Mouse (Mus musculus) limb, embryonic 12.5 days (tissue): Measurements from ENCODE around the gene B3galnt2. TPM values are rescaled to one million over a fixed set of nuclear protein-coding genes. Genes with fewer than 3 reads are reported as not detected.
"Not testable (repeated sequence)": the region's sequence is repeated elsewhere in the genome, so short reads cannot be mapped to it uniquely, and the experiment has no call there.

Experiments used
- ATAC-seq: fragments of 200-750 bp; cut with Nextera tagmentation; 2 replicates; pipeline ENCODE4 v1.8.0; 2017; ENCODE audit warnings: low read depth, moderate TSS enrichment; ENCODE audit not compliant: insufficient number of reproducible peaks, insufficient read depth, low FRiP score, low TSS enrichment
- H3K27ac ChIP-seq: fragments of 300-500 bp; sonication (generic); 2 replicates; pipeline ENCODE4 v1.5.1; 2016; ENCODE audit warnings: mild to moderate bottlenecking, moderate library complexity
- H3K27me3 ChIP-seq: fragments of 300-500 bp; sonication (generic); 2 replicates; pipeline ENCODE4 v1.6.1; 2016; ENCODE audit warnings: mild to moderate bottlenecking, moderate library complexity
- H3K36me3 ChIP-seq: fragments of 300-500 bp; sonication (generic); 2 replicates; pipeline ENCODE4 v1.6.1; 2016; ENCODE audit warnings: mild to moderate bottlenecking, moderate library complexity
- H3K4me1 ChIP-seq: fragments of 300-500 bp; sonication (generic); replicated peaks from 2 replicates; pipeline ENCODE4 v1.6.1; 2016
- H3K4me2 ChIP-seq: fragments of 300-500 bp; sonication (generic); 2 replicates; pipeline ENCODE4 v1.6.1; 2016; ENCODE audit warnings: mild to moderate bottlenecking, moderate library complexity
- H3K4me3 ChIP-seq: fragments of 300-500 bp; sonication (generic); replicated peaks from 2 replicates; pipeline ENCODE4 v1.5.1; 2016; ENCODE audit warnings: mild to moderate bottlenecking
- H3K9ac ChIP-seq: fragments of 300-500 bp; sonication (generic); replicated peaks from 2 replicates; pipeline ENCODE4 v1.6.1; 2016; ENCODE audit warnings: mild to moderate bottlenecking, moderate library complexity
- H3K9me3 ChIP-seq: fragments of 300-500 bp; sonication (generic); 2 replicates; pipeline ENCODE4 v1.6.1; 2016; ENCODE audit warnings: mild to moderate bottlenecking, moderate library complexity
- WGBS: fragments of 180-500 bp; shearing (Covaris S2); methylation state at CpG from one replicate; pipeline ENCODE4 v1.1.7; 2016; 5-methylcytosine and 5-hydroxymethylcytosine counted together
- polyA plus RNA-seq: library from polyadenylated mRNA; unstranded; fragments of >200 nt; fragmentation: Nextera tagmentation; extraction: Ambion mirVana; gene quantifications from 2 replicates; pipeline ENCODE4 v1.2.1, GENCODE M21; 2016

B3galnt2 gene
- polyA plus RNA-seq, 1 experiment from 2014 or later, result 53.4 TPM

- Histone ChIP-seq H3K4me3 (no peak overlapping the region), H3K27ac (no peak overlapping the region), H3K4me2 (no peak overlapping the region), H3K9me3 (no peaks in the 10 kb centered on the region), H3K4me1 (no peaks in the 10 kb centered on the region), H3K9ac (no peak overlapping the region), H3K27me3 (no peaks in the 10 kb centered on the region), H3K36me3 (peaks cover 89% of the 10 kb centered on the region)
- no peak for ATAC-seq
- 71% methylated on average over 2 of the region's 2 CpGs for WGBS
Observed at GRCm38 (mm10) chr13:14006056-14006455, 51.8 kb downstream of the B3galnt2 start.

GRCm38 (mm10) chr13:14011454-14011995 is 57.3 kb downstream of the B3galnt2 start:
- 95% methylated on average over 4 of the region's 4 CpGs for WGBS
- Histone ChIP-seq H3K36me3 (peaks cover 79% of the 10 kb centered on the region), H3K9me3 (no peaks in the 10 kb centered on the region), H3K9ac (no peak overlapping the region), H3K27ac (no peak overlapping the region), H3K27me3 (no peaks in the 10 kb centered on the region), H3K4me1 (no peaks in the 10 kb centered on the region), H3K4me2 (no peak overlapping the region), H3K4me3 (no peak overlapping the region)
- no peak for ATAC-seq

DNA sequence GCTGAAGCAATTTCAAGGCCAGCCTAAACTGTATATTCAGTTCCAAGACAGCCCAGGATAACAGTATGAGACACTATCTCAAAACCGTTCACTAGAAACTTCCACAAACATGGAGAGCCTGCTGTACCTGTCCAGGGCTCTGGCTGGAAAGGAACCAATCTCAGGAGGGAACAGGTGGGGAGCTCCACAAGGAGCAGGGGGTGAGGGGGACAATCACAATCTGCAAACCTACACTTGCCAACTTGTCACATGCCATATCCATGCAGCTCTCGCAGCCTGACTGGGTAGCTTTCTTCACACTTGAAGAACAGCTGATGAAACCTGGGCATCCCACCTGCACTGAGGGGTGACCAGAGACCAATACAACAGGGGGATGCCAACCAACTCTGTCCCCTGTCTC is 59.7 kb downstream of the B3galnt2 start:
- Histone ChIP-seq H3K9me3 (no peaks in the 10 kb centered on the region), H3K9ac (no peak overlapping the region), H3K27ac (no peak overlapping the region), H3K4me2 (no peak overlapping the region), H3K36me3 (peaks cover 84% of the 10 kb centered on the region), H3K27me3 (no peaks in the 10 kb centered on the region), H3K4me1 (no peaks in the 10 kb centered on the region), H3K4me3 (no peak overlapping the region)
- ATAC-seq, result no peak
- 95% methylated on average over 2 of the region's 2 CpGs for WGBS

GRCm38 (mm10) chr13:14014540-14014939 is 60.3 kb downstream of the B3galnt2 start:
- Histone ChIP-seq H3K4me1 (no peaks in the 10 kb centered on the region), H3K27ac (no peak overlapping the region), H3K4me3 (no peak overlapping the region), H3K36me3 (peaks cover 84% of the 10 kb centered on the region), H3K27me3 (no peaks in the 10 kb centered on the region), H3K9me3 (no peaks in the 10 kb centered on the region), H3K4me2 (no peak overlapping the region), H3K9ac (no peak overlapping the region)
- 94% methylated on average over 4 of the region's 4 CpGs for WGBS
- ATAC-seq, result no peak

DNA sequence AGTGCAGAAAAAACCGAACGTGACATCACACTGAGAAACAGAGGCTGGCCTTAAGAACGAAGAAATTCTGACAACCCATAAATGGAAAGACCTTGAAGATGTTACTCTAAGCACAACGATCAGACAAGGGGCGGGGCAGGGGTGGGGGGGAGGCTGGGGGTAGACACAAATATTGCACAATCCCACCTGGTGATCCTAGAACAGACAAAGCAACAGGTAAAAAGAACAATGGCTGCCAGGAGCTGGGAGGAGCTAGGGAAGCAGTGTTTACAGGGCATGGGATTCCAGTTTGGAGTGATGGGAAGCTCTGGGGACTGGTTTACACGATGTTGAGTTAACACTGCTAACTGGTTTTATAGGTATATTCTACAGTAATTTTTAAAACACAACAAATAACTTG is 61.3 kb downstream of the B3galnt2 start:
- no peak overlapping the region for H3K4me3 ChIP-seq
- no peaks in the 10 kb centered on the region for H3K4me1 ChIP-seq
- peaks cover 79% of the 10 kb centered on the region for H3K36me3 ChIP-seq
- no peak for ATAC-seq
- no peaks in the 10 kb centered on the region for H3K9me3 ChIP-seq
- no peaks in the 10 kb centered on the region for H3K27me3 ChIP-seq
- WGBS, result 85% methylated on average over 6 of the region's 6 CpGs
- H3K4me2 ChIP-seq, result no peak overlapping the region
- H3K27ac ChIP-seq, result no peak overlapping the region
- H3K9ac ChIP-seq, result no peak overlapping the region

GRCm38 (mm10) chr13:14018283-14018682 is 64.0 kb downstream of the B3galnt2 start:
- Histone ChIP-seq H3K27ac (no peak overlapping the region), H3K27me3 (no peaks in the 10 kb centered on the region), H3K4me2 (no peak overlapping the region), H3K4me1 (no peaks in the 10 kb centered on the region), H3K9ac (no peak overlapping the region), H3K9me3 (no peaks in the 10 kb centered on the region), H3K36me3 (peaks cover 57% of the 10 kb centered on the region), H3K4me3 (no peak overlapping the region)
- no peak for ATAC-seq

DNA sequence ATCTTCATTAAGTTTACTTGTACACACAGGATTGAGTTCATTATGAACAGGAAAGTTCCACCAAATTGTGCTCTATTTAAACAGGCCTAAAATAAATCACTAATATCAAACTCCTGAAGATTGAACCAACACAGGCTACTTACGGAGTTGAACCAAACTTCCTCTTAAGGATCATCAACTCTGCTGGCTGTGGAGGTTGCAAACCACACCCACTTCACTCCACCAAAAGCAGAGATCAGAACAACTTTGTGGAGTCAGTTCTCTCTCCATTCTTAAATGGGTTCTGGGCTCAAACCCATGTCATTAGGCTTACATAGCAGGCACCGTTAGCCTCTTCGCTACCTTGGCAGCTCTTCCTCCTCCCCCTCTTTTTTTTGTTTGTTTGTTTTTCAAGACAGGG is 64.6 kb downstream of the B3galnt2 start:
- Histone ChIP-seq H3K4me2 (no peak overlapping the region), H3K4me1 (no peaks in the 10 kb centered on the region), H3K9ac (no peak overlapping the region), H3K9me3 (no peaks in the 10 kb centered on the region), H3K4me3 (no peak overlapping the region), H3K27me3 (no peaks in the 10 kb centered on the region), H3K27ac (no peak overlapping the region), H3K36me3 (peaks cover 53% of the 10 kb centered on the region)
- ATAC-seq, result no peak
- WGBS, result 86% methylated on average over 3 of the region's 3 CpGs

- H3K4me2 ChIP-seq, H3K4me1 ChIP-seq, H3K27me3 ChIP-seq, ATAC-seq, H3K9ac ChIP-seq, H3K27ac ChIP-seq, H3K9me3 ChIP-seq, H3K4me3 ChIP-seq: not testable (repeated sequence)
- peaks cover 42% of the 10 kb centered on the region for H3K36me3 ChIP-seq
- WGBS, result 83% methylated on average over 12 of the region's 12 CpGs
Observed at GRCm38 (mm10) chr13:14021417-14021816, 67.1 kb downstream of the B3galnt2 start.

GRCm38 (mm10) chr13:14025554-14025953 is 71.3 kb downstream of the B3galnt2 start:
- no peak overlapping the region; the same call in 1 of the 2 replicates for H3K9ac ChIP-seq
- no peaks in the 10 kb centered on the region for H3K4me1 ChIP-seq
- no peak overlapping the region for H3K27ac ChIP-seq
- H3K4me2 ChIP-seq, result no peak overlapping the region
- H3K9me3 ChIP-seq, result no peaks in the 10 kb centered on the region
- peaks cover 40% of the 10 kb centered on the region for H3K36me3 ChIP-seq
- H3K27me3 ChIP-seq, result no peaks in the 10 kb centered on the region
- H3K4me3 ChIP-seq, result no peak overlapping the region
- WGBS, result 92% methylated on average over 6 of the region's 6 CpGs
- ATAC-seq, result no peak

GRCm38 (mm10) chr13:14026154-14026820 is 72.0 kb downstream of the B3galnt2 start:
- peaks cover 40% of the 10 kb centered on the region for H3K36me3 ChIP-seq
- no peak overlapping the region for H3K4me2 ChIP-seq
- no peak overlapping the region for H3K9ac ChIP-seq
- H3K4me1 ChIP-seq, result no peaks in the 10 kb centered on the region
- no peaks in the 10 kb centered on the region for H3K9me3 ChIP-seq
- no peaks in the 10 kb centered on the region for H3K27me3 ChIP-seq
- ATAC-seq, result no peak
- WGBS, result 94% methylated on average over 6 of the region's 6 CpGs
- H3K4me3 ChIP-seq, result no peak overlapping the region
- H3K27ac ChIP-seq, result no peak overlapping the region

- ATAC-seq, result no peak
- no peaks in the 10 kb centered on the region for H3K9me3 ChIP-seq
- H3K27me3 ChIP-seq, result no peaks in the 10 kb centered on the region
- H3K9ac ChIP-seq, result no peak overlapping the region
- no peak overlapping the region for H3K4me3 ChIP-seq
- H3K4me2 ChIP-seq, result no peak overlapping the region
- WGBS, result 89% methylated on average over 5 of the region's 5 CpGs
- no peak overlapping the region for H3K27ac ChIP-seq
- peaks cover 9% of the 10 kb centered on the region for H3K36me3 ChIP-seq
- H3K4me1 ChIP-seq, result peaks cover 4% of the 10 kb centered on the region
Observed at GRCm38 (mm10) chr13:14033309-14034072, 79.2 kb downstream of the B3galnt2 start.

- no peaks in the 10 kb centered on the region for H3K9me3 ChIP-seq
- peaks cover 8% of the 10 kb centered on the region for H3K4me1 ChIP-seq
- no peak overlapping the region for H3K27ac ChIP-seq
- peaks cover 5% of the 10 kb centered on the region for H3K36me3 ChIP-seq
- H3K4me3 ChIP-seq, result no peak overlapping the region
- no peak for ATAC-seq
- H3K4me2 ChIP-seq, result no peak overlapping the region
- no peak overlapping the region for H3K9ac ChIP-seq
- no peaks in the 10 kb centered on the region for H3K27me3 ChIP-seq
Observed at GRCm38 (mm10) chr13:14034073-14034348, 79.7 kb downstream of the B3galnt2 start.
